Mouse (Mus musculus) CD4-positive, CD25-positive, alpha-beta regulatory T cell, adult 2 months (primary cell): Measurements from ENCODE around the gene Tgfbr3.
"Not testable (repeated sequence)": the region's sequence is repeated elsewhere in the genome, so short reads cannot be mapped to it uniquely, and the experiment has no call there.

Experiments
- DNase-seq: peaks from one replicate; pipeline ENCODE4 v3.0.0-alpha.2; 2012; ENCODE audit warnings: low read depth, low spot score

The Tgfbr3 gene

DNA sequence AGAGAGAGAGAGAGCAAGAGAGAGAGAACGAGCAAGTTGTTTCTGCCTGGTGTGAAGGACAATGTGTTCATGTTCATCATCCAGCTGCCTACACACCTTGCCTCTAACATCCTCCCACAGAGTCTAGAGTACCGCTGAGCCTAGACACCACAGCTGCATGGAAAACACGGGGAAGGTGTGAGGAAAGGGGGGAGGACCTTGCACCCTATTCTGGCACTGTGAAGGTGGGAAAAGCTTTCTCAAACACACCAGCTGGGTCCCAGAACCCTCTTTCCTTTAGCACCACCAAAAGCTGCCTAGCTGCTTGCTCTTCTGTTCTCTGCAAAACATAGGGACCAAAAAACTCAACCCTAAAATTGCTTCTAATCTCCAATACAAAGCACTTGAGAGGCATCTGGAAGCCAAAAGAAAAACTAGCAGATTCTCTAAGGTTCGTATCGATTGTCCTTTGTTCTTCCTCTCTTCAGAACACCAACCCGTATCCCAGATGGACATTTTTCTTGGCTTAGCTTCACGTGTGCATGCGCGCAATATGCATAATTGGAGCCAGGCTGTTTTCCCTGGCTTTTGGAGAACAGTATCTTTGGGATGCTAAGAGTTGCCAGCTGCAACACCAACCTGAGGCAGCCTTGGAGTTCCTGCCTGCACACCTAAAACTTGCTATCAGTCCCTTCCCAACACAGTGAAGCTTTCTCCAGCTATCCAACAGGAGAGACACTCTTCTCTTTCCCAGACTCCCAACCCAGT, 6.7 kb downstream of the Tgfbr3 start:
- no peak for DNase-seq

DNA sequence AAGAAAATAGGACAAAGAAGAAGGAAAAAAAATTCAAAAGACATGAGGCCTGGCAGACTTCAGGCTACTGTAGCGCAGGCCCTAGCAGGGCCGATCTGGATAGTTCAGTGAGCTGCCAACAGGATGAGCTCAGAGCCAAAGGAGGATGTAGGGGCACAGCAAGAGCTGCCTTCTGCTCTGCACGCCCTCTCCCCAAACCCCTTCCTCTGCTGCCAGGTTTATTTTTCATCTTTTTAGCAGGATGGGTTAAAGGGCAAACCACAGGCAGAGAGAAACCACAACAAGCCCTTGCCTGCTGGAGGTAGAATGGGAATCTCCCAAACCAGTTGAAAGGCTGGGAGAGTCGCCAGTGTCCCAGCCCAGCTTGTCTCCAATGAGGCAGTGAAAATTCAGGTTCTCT, 10.2 kb downstream of the Tgfbr3 start:
- no peak for DNase-seq

DNA sequence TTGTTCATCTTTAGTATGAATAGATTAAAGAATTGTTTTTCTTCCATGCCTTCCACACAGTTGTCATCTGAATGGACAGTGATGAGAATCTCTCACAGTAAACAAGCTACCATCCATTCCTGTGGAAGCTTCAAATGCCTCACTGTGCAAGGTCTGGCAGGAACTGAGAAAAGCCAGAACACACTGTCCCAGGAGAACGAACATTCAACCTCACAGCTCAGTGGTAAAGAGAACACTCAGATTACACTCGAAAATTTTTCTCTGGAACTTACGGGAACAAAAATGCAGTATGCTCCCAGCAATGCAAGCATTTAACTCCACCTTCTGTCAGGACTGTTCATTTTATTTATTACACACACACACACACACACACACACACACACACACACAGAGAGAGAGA, 13.2 kb downstream of the Tgfbr3 start:
- no peak for DNase-seq

DNA sequence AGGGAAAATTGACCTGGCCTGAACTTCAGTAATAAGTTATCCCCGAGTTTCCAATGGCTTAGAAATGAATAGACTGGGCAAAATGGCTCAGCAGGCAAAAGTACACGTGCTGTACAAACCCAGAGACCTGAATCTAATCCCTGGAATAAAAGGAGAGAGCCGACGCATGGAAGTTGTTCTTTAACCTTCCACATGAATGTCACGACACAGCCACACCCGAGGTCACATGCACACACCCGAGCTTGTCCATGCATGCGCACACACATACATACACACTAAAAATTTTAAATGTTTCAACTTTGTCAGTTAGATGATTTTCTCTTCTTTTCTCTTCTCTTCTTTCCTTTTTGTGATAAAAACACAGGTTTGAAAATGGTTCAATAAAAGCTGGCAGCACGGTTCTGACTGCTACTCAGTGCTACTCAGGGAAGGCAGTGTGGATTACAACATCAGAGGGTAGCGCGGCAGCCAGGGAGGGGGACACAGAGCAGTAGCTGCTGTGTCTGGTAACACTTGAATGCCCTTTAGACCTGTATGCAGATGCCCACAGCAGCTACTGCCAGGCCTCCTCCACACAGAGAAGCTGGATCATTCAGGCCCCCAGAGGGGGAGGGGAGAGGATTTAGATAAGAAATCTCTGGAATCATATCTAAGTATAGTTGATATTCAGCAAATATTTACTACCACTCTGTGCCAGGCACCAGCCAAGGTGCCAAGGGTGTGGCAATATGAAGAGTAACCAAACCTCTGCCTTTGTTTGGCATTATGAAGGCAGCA, 17.0 kb downstream of the Tgfbr3 start:
- DNase-seq = no peak

DNA sequence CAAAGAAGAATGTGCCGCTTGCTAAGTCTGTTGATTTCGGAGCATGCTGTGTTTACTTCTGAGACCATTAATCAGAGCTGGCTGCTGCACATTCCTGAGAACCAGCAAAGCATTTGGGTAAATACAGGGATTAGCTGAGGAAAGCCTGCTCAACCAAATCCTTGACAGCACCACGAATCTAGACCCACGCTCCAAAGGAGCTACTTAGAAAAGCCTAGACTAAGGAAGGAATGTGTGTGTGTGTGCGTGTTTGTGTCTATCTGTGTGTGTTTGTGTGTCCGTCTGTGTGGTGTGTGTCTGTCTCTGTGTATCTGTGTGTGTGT, 20.5 kb downstream of the Tgfbr3 start:
- DNase-seq = no peak

DNA sequence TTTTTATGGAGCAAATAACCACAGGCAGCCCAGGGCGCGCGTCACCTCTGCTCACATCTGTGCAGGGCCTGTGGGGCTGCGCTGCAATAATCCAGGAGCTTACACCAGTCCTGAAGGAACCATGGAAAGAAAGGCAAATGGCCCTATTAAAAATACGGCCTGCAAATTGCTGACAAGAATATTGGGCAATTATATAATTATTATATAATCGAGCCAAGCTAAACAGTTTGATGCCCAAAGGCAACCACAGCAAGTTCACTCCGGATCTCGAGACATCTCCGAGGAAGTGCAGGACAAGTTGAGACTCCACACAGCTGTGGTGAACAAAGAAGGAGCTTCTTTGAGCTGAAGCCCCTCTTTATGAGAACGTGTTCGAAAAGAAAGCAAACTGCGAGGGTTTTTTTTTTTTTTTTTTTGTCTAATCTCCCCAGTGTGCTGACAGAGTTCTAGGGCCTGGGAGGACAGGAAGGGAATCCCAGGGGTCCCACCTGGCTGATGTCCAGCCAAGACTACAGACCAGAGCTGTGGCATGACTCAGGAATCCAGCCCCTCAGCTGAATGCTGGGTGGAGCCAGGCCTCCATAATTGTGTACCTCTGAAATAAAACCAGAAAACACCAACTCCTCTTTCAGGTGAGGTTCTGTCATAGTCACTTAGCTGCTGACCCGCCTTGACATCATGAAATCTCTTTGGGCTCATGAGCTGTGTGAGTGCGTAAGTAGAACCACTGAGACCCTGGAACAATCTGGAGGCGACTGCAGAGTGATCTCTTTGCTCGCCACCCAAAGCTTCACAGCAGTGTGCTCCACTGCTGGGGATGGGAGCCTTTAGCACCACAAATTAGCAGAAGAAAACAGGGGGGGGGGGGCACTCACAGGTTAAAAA, 21.1 kb downstream of the Tgfbr3 start:
- no peak for DNase-seq

DNA sequence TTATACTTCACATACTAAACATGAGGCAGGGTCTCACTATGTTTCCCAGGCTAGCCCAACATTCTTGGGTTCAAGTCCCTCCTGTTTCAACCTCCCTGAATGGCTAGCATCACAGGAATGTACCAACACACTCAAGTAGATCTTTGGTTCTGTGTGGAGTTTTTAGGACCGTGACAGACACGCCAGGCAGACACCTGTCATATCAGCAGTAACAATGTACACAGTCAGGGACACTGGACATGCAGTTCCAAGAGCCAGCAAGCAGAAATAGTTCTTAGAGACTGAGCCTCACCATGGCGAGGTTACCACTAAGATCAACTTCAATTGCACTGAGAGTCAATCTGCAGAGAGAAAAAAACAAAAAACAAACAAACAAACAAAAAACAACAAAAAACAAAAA, 22.9 kb downstream of the Tgfbr3 start:
- no peak for DNase-seq

DNA sequence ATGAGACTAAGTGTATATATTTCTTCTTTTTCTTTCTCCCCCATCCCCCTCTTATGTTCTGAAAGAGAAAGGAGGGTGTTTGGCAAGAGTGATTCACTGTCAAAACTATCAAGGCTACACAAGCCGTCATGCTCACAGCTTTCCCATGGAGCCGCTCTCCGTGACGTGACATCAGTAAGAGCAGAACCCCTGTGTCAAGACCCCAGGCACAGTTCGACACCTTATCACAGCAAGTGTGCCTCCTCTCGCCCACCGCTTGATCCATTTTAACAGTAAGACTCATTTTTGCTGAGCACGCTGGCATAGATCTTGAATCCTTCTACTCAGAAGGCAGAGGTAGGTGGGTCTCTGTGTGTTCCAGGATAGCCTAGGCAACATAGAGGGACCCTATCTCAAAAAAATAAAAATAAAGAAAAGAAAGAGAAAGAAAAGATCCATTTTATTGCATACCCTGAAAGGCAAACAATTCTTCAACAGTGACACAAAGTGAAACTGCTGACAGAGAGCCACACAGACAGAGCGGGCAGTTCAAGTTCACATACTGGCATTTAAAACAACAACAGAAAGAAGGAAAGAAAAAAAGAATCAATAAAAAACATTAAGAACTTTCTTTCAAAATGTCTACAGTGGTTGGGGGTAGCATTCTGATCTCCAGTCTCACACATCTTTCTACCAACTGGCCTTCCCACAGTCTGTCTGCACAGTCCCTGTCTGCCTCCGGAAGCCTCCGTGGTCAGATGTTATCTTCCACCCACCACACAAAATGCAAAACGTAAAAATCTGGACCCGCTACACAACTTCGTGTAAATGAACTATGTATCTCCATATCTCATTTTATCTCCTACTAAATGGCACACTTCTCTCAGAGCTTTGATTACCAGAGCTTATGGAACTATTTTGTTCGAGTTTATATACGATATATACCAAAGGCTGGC, 24.7 kb downstream of the Tgfbr3 start:
- peak; percentile 73 for DNase-seq

DNA sequence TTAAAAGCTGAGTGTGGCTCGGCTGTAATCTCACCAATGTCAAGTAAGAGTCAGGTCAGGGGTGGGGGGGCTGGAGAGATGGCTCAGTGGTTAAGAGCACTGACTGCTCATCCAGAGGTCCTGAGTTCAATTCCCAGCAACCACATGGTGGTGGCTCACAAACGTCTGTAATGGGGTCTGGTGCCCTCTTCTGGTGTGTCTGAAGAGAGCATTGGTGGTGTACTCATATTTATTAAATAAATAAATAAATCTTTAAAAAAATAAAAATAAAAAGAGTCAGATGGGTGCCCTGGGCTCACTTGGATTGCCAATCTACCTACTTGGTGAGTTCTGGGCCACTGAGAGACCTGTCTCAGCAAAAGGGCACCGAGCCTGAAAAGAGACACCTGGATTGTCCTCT, 25.6 kb downstream of the Tgfbr3 start:
- no peak for DNase-seq

DNA sequence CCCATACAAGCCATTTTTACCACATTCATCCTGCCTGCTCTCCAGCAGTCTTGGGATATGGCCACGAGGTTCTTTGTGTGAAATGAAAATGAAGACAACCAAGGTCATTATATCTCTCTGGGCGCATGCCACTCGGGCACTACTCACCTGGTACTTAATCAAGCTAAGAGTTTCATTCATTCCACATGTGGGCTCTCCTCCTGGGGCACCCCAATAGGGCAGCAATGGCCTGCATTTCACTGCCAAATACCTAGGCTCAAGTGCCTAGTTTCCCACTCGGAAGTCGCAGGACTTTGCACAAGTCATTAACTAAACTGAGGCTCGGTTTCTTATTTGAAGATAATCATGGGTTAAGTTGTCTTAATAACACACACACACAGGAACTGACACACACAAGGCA, 27.5 kb downstream of the Tgfbr3 start:
- no peak for DNase-seq

DNA sequence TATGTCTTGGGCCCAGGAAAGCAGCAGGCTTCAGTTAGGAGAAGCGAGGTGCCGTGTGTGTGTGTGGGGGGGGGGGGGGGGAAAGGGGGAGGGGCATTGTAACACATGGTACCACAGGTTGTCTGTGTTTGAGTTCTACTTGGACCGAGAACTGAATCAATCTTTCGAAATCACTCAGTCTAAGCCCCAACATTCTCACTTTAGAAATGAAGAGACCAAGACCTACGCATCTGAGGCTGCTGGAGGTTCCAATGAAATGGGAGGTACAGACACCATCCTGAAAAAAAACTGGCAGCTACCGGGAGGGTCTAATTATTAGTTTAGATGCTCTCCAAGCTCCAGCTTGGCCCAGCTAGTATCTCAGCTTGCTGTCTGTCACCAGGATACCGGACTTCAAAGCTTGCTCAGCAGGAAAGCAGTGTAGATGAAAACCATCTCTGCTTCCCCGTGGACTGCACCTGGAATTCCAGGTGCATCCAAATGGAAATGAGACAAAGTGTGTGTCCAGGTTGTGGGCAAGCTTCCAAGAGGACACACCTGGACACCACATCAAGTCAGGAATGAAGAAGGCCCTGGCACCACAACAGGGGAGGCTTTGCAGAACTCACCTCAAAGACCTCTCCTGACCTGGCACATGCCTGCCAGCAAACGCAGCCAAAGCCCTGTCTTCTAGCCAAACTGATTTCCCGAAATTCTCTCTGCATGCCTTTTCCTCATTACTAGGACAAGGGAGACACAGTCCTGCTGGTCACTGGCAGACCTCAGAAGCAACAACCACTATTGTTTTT, 28.5 kb downstream of the Tgfbr3 start:
- DNase-seq = no peak

DNA sequence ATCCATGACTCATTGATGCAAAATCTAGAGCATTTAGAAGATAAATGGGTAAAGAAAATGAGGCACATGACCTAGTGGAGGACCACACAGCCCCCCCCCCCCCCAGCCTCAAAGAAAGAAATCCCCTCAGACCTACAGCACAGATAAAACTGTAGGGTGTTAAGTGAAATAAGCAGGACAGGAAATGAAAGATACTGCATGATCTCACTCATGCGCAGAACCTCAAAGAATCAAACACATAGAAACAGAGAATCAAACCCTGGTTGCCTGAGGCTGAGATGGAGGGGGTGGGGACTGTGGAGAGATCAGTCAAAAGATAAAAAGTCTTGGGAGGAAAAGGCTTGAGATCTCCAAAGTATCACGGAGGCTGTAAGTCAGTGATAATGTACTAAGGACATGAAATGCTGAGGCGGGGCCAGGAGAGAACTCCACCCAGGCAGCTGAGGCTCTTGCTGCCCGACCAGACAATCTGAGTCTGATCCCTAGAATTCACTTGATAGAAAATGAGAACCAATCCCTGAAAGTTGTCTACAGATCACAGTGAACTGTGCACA, 29.9 kb downstream of the Tgfbr3 start:
- DNase-seq = peak; percentile 41

DNA sequence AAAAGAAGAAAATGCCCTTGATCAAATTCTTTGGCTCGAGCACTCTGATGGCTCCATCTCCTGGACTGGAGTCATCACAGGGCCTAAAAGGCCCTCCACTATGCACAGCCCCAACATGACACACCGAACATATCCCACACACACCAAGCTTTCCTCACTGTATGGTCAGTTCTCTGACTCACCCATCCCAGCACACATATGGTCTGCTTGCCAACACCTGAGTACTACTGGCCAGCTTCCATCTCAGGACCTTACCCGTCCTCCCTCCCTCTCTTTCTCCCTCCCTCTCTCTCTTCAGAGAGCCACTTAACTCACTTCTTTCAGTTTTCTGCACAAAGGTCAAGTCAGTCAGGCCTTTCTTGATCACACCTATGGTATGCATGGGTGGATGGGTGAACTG, 36.0 kb downstream of the Tgfbr3 start:
- no peak for DNase-seq

DNA sequence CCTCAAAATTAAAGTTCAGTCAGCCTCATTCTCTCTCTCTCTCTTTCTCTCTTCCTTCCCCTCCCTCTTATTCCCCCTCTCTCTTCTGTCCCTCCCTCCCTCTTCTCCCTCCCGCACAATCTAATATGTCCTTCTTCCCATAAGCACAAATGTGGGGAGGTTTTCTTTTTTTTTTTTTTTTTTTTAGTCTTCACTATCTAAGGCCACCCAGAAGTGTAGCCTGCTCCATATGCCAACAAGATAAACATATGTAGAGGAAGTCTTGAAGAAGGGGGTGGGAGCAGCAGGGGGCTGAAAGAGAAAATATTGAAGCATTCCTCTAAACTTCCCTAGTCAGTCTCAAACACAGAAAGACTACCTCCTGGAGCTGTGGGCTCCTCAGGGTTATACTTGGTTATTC, 37.0 kb downstream of the Tgfbr3 start:
- no peak for DNase-seq

DNA sequence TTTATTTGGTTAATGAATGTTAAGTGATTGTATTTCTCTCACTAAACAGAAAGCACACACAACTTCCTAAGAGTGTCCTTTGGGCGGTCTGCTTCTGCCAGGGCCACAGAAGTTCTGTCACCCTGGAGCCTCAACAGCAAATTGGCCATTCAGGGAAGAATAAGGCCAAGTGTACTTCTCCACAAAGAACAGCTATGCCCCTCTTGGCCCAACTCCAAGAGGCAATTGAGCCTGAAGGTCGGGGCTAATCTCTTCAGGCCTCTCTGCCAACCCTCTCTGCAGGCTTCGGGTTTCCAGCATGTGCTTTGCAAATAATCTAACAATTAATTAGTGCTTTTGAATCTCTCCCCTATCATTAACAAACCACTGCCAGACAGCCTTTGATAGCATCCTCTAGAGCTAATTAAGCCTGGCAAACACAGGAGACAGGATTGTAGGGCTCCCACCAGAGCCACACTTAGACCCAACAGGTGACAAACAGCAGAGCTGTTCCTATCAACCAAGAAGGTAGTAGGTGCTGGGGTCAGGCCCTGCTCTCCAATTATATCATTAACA, 37.6 kb downstream of the Tgfbr3 start:
- DNase-seq = no peak

DNA sequence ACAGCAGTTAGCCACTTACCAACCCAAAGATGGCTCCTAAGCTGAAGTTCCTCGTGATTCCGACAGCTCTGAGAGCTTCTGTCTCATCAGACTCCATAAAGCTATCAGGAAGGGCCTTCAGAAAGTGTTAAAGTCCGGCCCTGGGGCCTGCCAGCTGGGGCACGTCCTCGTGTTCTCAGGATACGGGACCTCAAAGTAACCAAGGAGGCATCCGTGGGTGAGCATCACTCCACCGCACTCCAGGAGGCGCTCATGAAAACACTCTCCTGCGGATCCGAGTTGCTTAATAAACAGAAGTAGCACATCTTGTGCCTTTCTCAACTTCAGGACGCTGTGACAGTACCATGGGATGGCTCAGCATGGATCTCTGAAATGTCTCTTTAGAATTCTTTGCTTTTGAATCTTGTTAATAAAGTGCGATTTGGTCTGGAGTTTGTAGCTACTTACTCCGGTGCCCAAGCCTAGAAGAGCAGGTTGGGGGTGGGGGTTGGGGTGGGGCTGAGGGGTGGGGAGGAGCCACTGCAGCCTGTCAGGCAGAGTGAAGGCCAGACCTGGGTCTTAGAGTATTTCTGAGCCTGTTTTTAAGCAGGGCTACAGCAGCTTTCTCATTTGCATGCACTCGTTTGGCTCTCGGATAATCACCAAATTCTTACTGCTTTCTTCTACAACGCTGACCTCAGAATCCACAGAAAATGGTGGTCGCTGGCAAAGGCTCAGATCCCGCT, 38.7 kb downstream of the Tgfbr3 start:
- DNase-seq = no peak

DNA sequence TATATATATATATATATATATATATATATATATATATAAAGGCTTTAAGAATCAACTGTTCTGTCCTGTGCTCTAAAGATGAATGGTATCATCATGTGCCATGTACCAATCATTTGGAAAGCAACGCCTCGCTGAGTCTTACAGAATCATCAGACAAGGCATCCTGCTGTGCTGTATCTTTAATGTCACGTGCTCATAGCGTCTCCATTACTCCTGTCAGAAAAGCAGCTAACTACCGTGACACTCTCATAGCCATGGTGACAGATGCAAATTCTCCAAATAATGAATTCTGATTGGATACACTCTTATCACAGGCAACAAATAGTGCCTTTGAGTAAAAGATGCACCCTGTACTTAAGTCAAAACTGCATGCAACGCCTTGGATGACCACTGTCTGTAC, 40.7 kb downstream of the Tgfbr3 start:
- no peak for DNase-seq

DNA sequence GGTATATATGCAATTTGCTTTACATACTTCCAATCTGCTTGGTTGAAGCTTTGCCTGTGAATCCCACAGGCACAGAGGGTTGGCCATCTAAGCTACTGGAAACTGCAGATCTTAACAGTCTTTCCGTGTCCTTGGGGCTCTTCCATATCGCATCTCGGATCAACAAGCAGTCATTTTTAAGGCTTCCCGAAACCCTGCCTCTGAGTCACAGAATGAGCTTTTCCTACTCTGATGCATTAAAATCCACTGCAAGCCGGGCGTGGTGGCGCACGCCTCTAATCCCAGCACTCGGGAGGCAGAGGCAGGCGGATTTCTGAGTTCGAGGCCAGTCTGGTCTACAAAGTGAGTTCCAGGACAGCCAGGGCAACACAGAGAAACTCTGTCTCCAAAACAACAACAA, 41.1 kb downstream of the Tgfbr3 start:
- not testable (repeated sequence) for DNase-seq

DNA sequence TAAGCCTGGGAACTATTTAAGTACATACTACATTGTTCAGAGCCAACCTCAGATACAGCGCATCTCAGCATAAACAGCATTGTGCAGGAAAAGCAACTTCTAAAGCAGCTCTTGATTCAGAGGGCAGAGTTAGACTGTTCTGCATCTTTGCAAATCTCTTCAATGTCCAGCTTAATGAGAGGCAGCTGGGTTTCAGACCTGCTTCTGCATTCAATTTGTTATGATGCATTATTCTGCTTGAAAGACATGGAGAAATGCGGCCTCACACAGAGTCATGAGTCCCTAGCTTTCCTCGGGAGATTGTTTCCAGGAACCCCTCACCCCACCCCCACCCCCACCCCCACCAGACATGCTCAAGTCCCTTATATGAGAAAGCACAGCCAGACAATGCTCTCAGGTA, 41.6 kb downstream of the Tgfbr3 start:
- no peak for DNase-seq
